Mouse (Mus musculus) thymus, adult 2 months (tissue): ENCODE data around the gene Ninj2.

Source experiments
- CTCF ChIP-seq: fragments of 200-500 bp; IDR thresholded peaks from 2 replicates; pipeline ENCODE4 v1.5.1; 2012; ENCODE audit warnings: mild to moderate bottlenecking, control low read depth, low read length, moderate library complexity, borderline replicate concordance; ENCODE audit not compliant: control insufficient read depth, poor library complexity, insufficient read depth; ENCODE audit errors: extremely low read depth
- POLR2A ChIP-seq: fragments of 200-500 bp; IDR thresholded peaks from 2 replicates; pipeline ENCODE4 v1.6.1; 2012; ENCODE audit warnings: mild to moderate bottlenecking, low read length, control low read depth, moderate library complexity; ENCODE audit not compliant: control insufficient read depth, poor library complexity, insufficient read depth; ENCODE audit errors: extremely low read depth

DNA sequence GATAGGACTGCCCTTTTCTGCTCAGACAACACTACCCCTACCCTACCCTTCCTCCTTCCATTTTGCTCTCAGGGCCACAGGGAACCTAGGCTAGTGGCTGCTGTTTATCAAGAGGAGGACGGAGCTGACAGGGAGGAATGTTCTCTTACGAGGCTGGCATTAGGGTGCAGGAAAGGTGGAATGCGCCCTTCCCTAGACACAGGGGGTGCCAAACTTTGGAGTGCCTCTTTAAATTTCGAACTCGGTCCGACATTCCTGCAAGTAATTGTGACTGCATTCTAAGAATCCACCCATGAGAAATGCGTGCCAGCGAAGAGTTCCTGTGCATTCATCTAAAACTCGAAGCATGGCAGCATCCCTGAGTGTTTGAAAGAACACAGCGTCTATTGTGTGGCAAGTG is 53.5 kb downstream of the Ninj2 start:
- TF ChIP-seq POLR2A (no peak), CTCF (no peak)
